Mouse (Mus musculus) erythroid progenitor cell, adult 5-6 weeks (primary cell): Measurements from ENCODE around the gene Adamts4. TPM values are rescaled to one million over a fixed set of nuclear protein-coding genes. Genes with fewer than 3 reads are reported as not detected.
A peak's percentile ranks its signal among the peaks of the same experiment; 100 is the strongest.

Experiments
- ATAC-seq: replicated peaks from 2 replicates; pipeline ENCODE4 v1.8.0; 2016; ENCODE audit warnings: moderate number of reproducible peaks, mild to moderate bottlenecking, moderate TSS enrichment, inconsistent platforms; ENCODE audit not compliant: poor library complexity, low FRiP score, severe bottlenecking
- total RNA-seq, 2 experiments: library from RNA; stranded (forward) in 1 of 2; stranded (reverse) in 1 of 2; fragments of 150-400 nt in 1 of 2; fragments of 186-747, 209-891 nt in 1 of 2; gene quantifications; 2 replicates each; pipeline versions ENCODE4 v1.2.3 to v1.2.4; 2015 to 2017; ENCODE audit warnings: low replicate concordance in 2 of 2

Gene Adamts4
- total RNA-seq, 2 experiments from 2014 or later = 0.42 TPM; not detected in 1

DNA sequence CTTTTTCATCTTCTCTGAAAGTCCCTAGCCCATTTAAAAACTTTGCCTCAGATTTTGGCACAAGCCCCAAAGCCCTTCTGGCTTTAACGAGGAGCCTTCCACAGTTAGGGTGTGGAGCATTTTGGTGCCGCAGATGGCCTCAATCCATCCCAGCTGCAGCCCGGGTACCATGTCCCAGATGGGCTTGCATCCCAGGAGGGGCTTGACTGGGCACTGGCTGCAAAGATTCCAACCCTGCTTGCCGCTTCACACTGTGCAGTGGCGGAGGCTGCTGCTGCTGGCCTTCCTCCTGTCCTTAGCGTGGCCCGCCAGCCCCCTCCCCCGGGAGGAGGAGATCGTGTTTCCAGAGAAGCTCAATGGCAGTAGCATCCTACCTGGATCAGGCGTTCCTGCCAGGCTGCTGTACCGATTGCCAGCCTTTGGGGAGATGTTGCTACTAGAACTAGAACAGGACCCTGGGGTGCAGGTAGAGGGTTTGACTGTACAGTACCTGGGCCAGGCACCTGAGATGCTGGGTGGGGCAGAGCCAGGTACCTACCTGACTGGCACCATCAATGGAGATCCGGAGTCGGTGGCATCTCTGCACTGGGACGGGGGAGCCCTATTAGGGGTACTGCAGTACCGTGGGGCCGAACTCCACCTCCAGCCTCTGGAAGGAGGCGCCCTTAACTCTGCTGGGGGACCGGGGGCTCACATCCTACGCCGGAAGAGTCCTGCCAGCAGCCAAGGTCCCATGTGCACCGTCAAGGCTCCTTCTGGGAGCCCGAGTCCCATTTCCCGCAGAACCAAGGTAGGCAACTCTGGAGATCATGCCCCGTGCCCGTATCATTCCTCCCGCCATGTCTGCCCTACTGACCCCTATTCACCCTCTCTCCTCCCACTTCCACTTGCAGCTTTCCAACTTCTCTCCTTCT is 716 bp downstream of the Adamts4 start, which contains the start of gene Ndufs2:
TSS of gene Ndufs2 (minus strand) at position 709 of the 914 bp plus-strand sequence.
- no peak for ATAC-seq

DNA sequence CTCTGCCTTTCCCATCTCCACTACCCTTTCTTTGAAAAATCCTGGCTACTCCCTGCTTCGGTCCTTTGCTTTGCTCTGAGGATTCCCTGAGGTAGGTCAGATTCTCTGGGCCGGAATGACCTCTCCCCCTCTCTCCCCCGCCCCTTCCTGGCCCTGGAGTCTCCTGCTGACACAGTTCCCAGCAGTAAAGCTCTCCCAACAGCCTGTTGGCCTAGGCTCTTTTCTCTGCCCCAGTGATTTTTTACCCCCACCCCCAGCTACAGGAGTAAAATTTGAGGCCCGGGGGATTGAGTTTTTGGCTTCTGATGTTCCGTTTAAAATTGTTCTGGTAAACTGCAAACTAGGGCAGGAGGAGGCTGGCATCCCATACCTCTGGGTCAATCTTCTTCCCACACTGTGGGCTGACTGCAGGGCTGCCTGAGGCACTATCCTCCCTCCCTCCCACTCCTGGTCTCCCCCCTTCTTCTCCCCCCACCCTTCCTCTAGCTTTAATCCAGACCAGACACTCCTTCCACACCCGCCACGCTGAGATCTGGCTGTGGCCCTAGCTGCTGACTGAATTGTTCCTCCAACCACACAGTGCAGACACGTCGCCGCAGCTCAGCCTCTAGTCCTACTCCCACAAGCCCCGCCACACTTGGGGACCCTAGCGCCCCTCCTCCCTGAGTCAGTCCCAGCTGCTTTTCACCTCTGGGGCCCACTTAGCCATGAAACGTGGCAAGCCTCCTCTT is 1.5 kb downstream of the Adamts4 start:
- ATAC-seq = no peak

DNA sequence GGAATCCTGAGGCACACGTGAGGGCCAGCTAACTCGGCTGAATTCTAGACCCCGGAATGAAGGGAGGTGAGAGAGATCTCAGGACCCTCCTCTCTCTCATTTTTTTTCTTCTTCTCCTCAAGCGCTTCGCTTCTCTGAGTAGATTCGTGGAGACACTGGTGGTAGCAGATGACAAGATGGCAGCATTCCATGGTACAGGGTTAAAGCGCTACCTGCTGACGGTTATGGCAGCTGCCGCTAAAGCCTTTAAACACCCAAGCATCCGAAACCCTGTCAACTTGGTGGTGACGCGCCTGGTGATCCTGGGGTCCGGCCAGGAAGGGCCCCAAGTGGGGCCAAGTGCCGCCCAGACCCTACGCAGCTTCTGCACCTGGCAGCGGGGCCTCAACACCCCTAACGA is 2.2 kb downstream of the Adamts4 start:
- ATAC-seq = no peak

DNA sequence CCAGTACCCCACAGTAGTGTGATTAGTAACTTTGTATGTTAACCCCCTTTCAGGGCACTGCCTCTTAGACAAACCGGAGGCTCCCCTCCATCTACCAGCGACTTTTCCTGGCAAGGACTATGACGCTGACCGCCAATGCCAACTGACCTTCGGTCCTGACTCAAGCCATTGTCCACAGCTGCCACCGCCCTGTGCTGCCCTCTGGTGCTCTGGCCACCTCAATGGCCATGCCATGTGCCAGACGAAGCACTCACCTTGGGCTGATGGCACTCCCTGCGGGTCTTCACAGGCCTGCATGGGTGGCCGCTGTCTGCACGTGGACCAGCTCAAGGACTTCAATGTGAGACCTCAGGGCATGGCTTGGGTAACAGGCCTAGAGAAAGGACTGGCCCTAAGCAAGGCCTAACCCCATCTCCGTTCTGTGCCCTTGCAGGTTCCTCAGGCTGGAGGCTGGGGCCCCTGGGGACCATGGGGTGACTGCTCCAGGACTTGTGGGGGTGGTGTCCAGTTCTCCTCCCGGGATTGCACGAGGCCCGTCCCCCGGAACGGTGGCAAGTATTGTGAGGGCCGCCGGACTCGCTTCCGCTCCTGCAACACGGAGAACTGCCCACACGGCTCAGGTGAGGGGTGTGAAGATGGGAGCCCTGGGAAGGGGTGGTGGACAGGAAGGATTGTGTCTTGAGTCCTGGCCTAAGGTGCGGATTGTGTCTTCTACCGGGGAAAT is 6.0 kb downstream of the Adamts4 start:
- ATAC-seq = no peak

DNA sequence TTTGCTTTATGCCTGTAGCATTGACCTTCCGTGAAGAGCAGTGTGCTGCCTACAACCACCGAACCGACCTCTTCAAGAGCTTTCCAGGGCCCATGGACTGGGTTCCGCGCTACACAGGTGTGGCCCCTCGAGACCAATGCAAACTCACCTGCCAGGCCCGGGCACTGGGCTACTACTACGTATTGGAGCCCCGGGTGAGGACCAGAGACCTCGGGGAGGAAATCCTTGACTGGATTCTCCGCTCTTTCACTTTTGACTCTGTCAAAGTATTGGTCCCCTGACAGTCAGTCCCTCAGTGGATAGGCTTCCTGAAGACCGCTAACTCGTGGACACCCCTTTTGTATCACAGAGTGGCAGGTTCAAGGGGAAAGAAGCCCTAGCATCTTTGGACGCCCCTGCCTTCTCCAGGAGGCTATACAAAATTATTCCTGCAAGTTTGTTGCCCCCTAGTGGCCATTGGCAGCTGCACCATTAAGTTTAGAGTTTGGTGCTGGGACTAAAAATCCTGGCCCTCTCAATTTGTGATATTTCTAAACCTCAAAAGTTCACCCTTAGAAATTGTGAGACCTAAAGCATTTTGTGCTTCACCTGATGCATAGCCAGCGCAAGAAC is 6.8 kb downstream of the Adamts4 start:
- peak; percentile 57; the same call in 1 of the 2 replicates for ATAC-seq

DNA sequence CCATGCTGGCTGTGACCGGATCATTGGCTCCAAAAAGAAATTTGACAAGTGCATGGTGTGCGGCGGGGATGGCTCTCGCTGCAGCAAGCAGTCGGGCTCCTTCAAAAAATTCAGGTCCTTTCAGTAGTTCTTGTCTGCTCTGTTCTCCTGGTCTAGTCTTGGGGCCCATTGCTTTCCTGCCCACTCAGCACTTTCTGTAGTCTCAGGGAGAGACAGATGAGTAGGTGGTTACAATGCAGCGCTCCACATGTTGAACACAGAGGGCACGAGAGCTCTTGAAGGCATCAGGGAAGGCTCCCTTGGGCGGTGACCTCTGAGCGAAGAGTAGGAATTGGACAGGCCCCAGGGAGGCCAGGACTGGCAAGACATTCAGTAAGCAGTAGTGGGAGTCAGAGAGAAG is 7.6 kb downstream of the Adamts4 start:
- ATAC-seq = no peak

DNA sequence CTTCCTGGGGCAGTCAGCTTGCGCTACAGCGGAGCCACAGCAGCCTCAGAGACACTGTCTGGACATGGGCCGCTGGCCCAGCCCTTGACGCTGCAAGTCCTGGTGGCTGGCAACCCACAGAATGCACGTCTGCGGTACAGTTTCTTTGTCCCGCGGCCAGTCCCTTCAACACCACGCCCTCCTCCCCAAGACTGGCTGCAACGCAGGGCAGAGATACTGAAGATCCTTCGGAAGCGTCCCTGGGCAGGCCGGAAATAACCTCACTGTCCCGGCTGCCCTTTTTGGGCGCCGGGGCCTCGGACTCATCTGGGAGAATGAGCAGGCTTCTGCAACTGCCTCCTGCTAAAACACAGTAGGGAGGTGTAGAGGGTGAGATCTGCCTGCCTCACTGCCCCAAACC is 8.7 kb downstream of the Adamts4 start:
- no peak for ATAC-seq

DNA sequence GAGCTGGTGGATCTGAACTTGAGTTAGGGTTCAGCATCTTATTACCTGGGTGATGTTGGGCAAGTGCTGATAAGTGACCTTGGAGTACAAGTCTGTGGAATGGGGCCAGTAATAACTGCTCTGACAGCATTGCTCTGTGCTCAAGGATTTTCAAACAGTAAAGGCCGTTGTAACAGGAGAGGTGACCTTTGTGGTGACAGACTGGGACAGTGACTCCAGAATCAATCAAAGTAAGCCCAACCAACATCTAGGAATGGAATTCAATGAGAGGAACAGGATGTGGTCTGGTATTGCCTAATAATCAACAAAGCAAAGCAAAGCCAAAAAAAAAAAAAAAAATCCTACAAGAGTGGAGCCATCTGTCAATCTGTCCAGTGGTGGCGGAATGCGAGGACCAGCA is 10.1 kb downstream of the Adamts4 start:
- no peak for ATAC-seq

DNA sequence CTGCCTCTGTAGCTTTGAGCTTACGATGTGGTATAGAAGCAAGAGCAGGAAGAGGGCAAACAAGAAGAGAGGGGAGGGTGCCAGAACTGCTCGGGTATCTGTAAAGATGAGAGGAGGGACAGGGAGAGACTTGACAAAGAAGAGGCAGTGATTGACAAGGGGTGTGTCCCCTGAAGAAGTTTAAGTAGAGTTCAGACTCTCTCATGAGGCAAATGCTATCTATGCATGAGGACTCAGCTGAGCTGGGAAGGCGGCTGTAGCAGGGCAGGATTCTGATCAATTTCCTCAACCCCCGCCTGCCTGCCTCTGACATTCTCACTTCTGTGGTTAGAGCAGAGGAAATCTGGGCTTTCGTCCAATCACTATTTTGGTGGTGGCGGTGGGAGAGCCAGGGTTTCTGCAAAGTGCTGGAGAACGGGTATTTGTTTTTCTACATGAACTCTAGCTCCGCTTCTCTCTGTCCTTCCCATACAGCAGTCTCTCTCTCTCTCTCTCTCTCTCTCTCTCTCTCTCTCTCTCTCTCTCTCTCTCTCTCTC is 12.4 kb downstream of the Adamts4 start:
- ATAC-seq = no peak

DNA sequence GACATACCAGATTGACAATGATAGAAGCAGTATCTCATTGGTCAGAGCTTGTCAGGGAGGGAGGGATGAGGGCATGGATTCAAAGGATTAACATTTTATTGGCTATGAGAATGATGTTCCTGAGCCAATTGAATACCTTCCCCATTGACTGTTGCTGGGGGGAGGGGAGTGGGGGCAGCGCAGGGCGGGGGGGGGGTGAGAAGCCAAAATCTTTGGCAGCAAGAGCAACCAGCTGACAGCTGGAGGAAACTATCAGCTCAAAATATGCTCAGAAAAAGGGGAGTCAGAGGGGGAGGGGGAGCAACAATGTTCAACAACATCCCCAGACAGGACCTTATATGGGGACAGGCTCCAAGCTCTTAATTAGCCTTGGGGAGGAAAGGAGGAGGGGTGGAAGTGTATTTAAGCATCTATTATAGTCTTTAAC is 13.0 kb downstream of the Adamts4 start:
- ATAC-seq = no peak

DNA sequence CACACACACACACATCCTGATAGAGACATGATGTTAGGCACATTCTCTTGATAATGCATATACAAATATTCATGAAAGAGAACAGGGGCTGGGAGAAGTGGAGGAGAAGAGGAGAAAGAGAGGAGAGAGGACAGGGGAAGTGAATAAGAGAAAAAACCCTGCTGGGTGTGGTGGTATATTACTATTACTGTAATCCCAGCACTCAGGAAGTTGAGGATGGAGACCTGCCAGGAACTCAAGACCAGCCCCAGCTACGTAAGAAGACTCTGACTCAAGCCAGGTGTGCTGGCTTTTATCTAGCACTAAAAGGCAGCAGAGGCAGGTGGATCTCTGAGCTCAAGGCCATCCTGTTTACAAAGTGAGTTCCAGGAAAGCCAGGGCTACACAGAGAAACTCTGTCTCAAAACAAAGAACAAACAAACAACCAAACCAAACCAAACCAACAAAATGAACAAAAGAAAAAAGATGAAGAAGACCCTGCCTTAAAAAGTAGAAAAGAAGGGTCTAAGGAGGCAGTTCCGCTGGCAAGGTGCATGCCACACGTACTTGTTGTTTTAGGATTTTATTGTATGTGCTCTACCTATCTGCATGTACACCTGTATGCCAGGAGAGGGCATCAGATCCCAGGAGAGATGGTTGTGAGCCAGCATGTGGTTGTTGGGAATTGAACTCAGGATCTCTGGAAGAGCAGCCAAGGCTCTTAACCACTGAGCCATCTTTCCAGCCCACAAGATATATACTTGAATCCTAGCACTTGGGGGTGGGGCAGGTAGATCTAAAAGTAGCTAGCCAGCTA is 13.6 kb downstream of the Adamts4 start:
- ATAC-seq = 0 out of 2 replicates have a peak, but pooled peaks have one; percentile 66

DNA sequence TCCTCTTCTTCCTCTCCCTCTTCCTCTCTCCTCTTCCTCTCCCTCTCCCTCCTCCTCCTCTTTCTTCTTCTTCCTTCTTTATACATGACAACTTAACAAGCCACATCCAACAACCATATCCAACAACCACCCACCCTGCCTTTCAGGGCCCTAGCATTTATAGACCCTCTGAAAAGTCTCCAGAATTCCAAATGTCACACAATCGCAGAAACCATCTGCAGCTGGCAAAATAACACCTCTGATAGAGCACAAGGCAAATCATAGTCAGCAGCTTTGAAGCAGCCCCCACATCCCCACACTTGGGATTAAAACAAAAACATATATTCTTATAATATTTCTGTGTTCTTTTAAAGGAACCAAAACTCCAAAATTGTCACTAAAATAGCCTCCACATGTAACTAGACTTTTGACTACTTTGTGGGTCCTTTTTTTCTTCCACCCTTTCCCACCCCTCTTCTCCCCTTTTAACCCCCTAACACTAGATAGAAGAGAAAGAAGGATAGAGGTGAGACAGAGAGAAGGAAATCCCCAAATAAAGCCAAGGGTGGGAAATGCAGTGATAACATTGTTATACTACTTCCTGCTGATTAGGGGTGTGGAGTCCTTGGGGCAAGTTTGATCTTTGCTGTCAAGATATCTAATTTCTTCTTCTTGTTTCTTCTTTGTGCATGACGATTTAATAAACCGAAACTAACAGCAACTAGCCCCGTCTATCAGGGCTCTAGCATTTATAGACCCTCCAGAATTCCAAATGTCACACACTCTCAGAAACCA is 15.9 kb downstream of the Adamts4 start:
- no peak for ATAC-seq

DNA sequence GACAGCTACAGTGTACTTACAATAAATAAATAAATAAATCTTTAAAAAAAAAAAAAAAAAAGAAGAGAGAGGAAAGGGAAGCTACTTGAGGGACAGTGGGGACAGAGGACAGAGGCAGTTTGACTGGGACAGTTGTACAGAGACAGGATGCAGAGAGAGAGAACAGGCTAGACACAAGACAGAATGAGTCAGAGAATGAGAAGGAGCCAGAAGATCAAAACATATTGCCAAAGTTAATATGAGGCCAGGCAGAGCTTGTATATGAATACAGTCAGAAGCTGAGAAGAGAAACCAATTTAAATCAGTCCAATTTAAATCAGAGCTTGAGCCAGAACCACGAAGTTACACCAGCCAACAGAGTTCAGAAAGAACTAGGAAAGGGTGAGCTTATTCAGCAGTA is 18.1 kb downstream of the Adamts4 start:
- ATAC-seq = no peak

DNA sequence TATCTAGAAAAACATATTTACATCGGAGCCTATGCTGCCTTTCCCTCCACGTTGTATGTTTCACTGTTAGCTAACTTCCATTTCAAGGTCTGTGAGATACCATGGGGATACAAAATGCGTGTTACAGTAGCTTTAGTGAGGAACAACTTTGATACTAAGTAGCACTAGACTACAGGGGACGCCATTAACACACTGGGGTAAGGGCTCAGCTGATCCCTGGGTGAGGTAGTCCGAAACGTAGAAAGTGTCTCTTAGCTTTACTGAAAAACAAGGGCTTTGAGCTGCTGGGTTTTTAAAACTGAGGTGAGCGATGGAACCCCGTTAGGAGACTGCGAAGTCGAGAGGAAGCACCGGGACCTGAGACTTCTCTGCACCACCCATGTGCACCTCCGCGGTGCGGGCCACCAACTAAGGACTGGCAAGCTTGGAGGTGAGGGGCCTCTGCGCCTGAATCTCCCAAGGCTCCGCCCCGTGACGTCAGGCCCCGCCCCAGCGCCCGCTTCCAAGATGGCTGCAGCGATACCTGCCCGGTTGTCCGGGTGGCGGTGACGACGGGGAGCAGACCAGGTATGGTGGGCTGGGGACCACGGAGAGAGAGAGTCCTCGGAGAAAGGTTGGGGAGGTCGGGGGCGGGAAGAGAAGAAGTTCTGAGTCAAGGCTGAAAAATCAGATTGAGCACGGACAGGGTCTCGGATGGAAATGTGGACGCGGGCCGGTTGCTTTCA is 19.8 kb downstream of the Adamts4 start, which contains the start of gene B4galt3:
TSS of gene B4galt3 (plus strand) at position 481 of the 725 bp plus-strand sequence.
- peak; percentile 97 for ATAC-seq

DNA sequence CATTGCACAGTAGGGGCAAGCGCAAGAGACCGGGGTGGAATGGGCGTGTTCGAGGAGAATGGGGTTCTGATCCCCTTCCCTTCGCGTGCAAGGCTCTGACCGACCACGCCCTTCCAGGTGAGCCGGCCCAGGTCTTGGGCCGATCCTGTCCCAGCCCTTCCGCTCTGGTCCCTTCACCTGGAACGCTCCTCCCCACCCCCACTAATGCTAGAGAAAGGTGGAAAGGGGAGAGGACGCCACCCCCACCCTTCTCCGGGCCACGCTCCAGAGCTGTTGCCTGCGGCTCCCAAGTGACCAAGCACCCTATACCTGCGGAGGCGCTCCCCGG is 20.3 kb downstream of the Adamts4 start:
- peak; percentile 67 for ATAC-seq

DNA sequence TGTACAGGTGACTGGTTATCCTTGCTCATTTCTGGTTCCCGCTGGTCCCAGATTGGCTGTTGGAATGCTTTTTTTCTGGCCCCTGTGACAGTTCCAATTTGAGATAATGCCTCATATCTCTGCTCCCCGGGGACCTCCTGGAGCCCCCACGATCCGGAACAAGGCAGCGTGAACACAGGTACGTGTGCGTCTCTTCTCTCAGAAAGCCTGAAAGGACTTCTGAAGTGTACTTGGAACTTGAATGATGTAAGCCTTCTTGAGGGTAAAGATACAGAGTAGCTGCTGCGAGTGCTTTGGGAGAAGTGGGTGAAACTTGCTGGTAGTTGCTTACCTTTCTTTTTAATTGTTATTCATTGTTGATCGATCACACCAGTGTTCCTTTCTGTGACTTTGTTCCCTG is 21.0 kb downstream of the Adamts4 start:
- ATAC-seq = no peak

DNA sequence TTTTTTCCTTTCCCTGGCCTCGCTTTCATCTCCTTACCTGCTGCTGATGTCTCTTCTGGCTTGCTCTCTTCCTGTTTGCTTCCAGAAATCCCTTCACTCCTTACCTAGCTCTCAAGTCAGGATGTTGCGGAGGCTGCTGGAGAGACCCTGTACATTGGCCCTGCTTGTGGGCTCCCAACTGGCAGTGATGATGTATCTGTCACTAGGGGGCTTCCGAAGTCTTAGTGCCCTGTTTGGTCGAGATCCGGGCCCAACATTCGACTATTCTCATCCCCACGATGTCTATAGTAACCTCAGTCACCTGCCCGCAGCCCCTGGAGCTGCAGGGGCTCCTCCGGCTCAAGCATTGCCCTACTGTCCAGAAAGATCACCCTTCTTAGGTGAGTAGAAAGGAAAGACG is 21.4 kb downstream of the Adamts4 start:
- ATAC-seq = no peak
